ENCODE assay signal across 8 mouse cellular contexts in the genomic region with DNA sequence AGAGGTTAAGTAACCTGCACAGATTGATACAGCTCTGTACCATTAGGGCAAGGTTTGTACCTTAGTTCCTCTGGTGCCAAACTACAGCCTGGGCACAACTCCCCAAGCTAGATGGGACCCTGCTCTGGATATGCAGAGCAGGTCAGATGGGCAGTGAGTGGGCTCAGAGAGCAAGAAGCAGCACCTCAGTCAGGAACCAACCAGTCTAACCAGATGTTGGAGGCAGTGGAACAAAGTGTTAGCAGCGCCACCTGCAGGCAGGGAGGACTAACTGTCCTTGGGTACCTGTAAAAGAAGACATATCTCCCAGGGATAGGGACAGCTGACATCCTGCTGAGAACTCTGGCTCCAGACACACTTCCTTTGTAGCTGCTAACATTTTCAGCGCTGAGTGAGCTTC.
DNase-seq lines count a peak whose midpoint lies in the region; ATAC-seq lines count a peak whose summit lies in the region.

No protein-coding gene starts in this region.

- H3K36me3 ChIP-seq in forebrain, embryonic 10.5 days (replicated peaks): no peaks in the 10 kb centered on the region
- no peaks in the 10 kb centered on the region for H3K36me3 ChIP-seq in forebrain, embryonic 14.5 days (ENCODE audit: control insufficient read depth, insufficient read depth, low read length)

- no peak overlapping the region for H3K4me2 ChIP-seq in forebrain, embryonic 14.5 days (ENCODE audit: low read length)

- WGBS in forebrain, embryonic 10.5 days: 30% methylated on average over 2 of the region's 2 CpGs
- 19% methylated on average over 2 of the region's 2 CpGs for WGBS in forebrain, embryonic 14.5 days

- no peak for ATAC-seq in forebrain, embryonic 14.5 days

- no peak overlapping the region for H3K27ac ChIP-seq in forebrain, embryonic 10.5 days
- H3K27ac ChIP-seq in forebrain, embryonic 14.5 days (ENCODE audit: low read depth, low read length): no peak overlapping the region

- no peak overlapping the region for H3K9ac ChIP-seq in forebrain, embryonic 14.5 days (ENCODE audit: low read length)

- no peaks in the 10 kb centered on the region for H3K9me3 ChIP-seq in forebrain, embryonic 10.5 days
- H3K9me3 ChIP-seq in forebrain, embryonic 14.5 days (replicated peaks; ENCODE audit: control insufficient read depth, low read length): no peaks in the 10 kb centered on the region

- H3K27me3 ChIP-seq in forebrain, embryonic 10.5 days (ENCODE audit: poor library complexity, severe bottlenecking): peaks cover 58% of the 10 kb centered on the region
- peaks cover 18% of the 10 kb centered on the region; the same call in 1 of the 2 replicates for H3K27me3 ChIP-seq in forebrain, embryonic 14.5 days (replicated peaks; ENCODE audit: control insufficient read depth, insufficient read depth, low read length)

- peaks cover 30% of the 10 kb centered on the region for H3K4me1 ChIP-seq in forebrain, embryonic 10.5 days
- H3K4me1 ChIP-seq in forebrain, embryonic 14.5 days (ENCODE audit: control insufficient read depth, insufficient read depth, low read length): no peaks in the 10 kb centered on the region; the same call in 1 of the 2 replicates

- intact Hi-C loops in left cerebral cortex, postnatal 14 days (cut with DNase I): no loop called here

- DNase-seq in forebrain, embryonic 10.5 days (ENCODE audit: extremely low spot score, low spot score): peak; percentile 30
- no peak for DNase-seq in forebrain, embryonic 14.5 days (ENCODE audit: low spot score)
- DNase-seq in A20 (ENCODE audit: low read depth, low spot score): peak; percentile 81
- DNase-seq in c-Kit-positive CD71-positive TER-119-positive erythroid progenitor cells, embryonic 14.5 days (ENCODE audit: low spot score): peak; percentile 70
- DNase-seq in natural killer cell, adult 2 months (ENCODE audit: low spot score in 2 of 2): peak; percentile 69 to 80
- no peak for DNase-seq in left cerebral cortex, postnatal 14 days (ENCODE audit: low spot score in 2 of 2)
- DNase-seq in adrenal gland, adult 18-20 months (ENCODE audit: low spot score in 2 of 2): no peak
- no peak for DNase-seq in kidney, postnatal 14 days

- H3K4me3 ChIP-seq in forebrain, embryonic 10.5 days: no peak overlapping the region
- no peak overlapping the region for H3K4me3 ChIP-seq in forebrain, embryonic 14.5 days (ENCODE audit: low read depth, low read length)

Comparison
In these comparisons a context has a peak if more than half of its experiments do, and no peak if none do; other contexts are left out.
1. DNase-seq: peak in forebrain, embryonic 10.5 days (single experiment), A20 (single experiment), c-Kit-positive CD71-positive TER-119-positive erythroid progenitor cells, embryonic 14.5 days (single experiment) and natural killer cell, adult 2 months (2 of 2); none in forebrain, embryonic 14.5 days (single experiment), left cerebral cortex, postnatal 14 days (0 of 2), adrenal gland, adult 18-20 months (0 of 2) and kidney, postnatal 14 days (single experiment).